Mouse (Mus musculus) intestine, embryonic 15.5 days (tissue): ENCODE data around the gene Mylk. TPM values are rescaled to one million over a fixed set of nuclear protein-coding genes. Genes with fewer than 3 reads are reported as not detected.
A peak's percentile ranks its signal among the peaks of the same experiment; 100 is the strongest.

Experiments used
- ATAC-seq: fragments of 200-750 bp; cut with Nextera tagmentation; 2 replicates; pipeline ENCODE4 v1.8.0; 2017; ENCODE audit warnings: moderate TSS enrichment, moderate library complexity
- H3K27ac ChIP-seq: fragments of 300-500 bp; sonication (generic); 2 replicates; pipeline ENCODE4 v1.5.1; 2015; ENCODE audit warnings: mild to moderate bottlenecking, inconsistent platforms
- H3K27me3 ChIP-seq: fragments of 300-500 bp; sonication (generic); replicated peaks from 2 replicates; pipeline ENCODE4 v1.6.1; 2015; ENCODE audit warnings: inconsistent platforms
- H3K36me3 ChIP-seq: fragments of 300-500 bp; sonication (generic); 2 replicates; pipeline ENCODE4 v1.6.1; 2015; ENCODE audit warnings: inconsistent platforms
- H3K4me1 ChIP-seq: fragments of 300-500 bp; sonication (generic); replicated peaks from 2 replicates; pipeline ENCODE4 v1.6.1; 2015; ENCODE audit warnings: inconsistent platforms
- H3K4me2 ChIP-seq: fragments of 300-500 bp; sonication (generic); replicated peaks from 2 replicates; pipeline ENCODE4 v1.6.1; 2015; ENCODE audit warnings: mild to moderate bottlenecking, inconsistent platforms
- H3K4me3 ChIP-seq: fragments of 300-500 bp; sonication (generic); replicated peaks from 2 replicates; pipeline ENCODE4 v1.5.1; 2015; ENCODE audit warnings: inconsistent platforms
- H3K9ac ChIP-seq: fragments of 300-500 bp; sonication (generic); 2 replicates; pipeline ENCODE4 v1.6.1; 2015; ENCODE audit warnings: inconsistent platforms
- H3K9me3 ChIP-seq: fragments of 300-500 bp; sonication (generic); 2 replicates; pipeline ENCODE4 v1.6.1; 2016; ENCODE audit warnings: inconsistent platforms
- WGBS: fragments of 180-500 bp; shearing (Covaris S2); methylation state at CpG from one replicate; pipeline ENCODE4 v1.1.7; 2015; 5-methylcytosine and 5-hydroxymethylcytosine counted together
- polyA plus RNA-seq: library from polyadenylated mRNA; unstranded; fragments of >200 nt; fragmentation: Nextera tagmentation; extraction: Ambion mirVana; gene quantifications from 2 replicates; pipeline ENCODE4 v1.2.1, GENCODE M21; 2015

Mylk gene
- polyA plus RNA-seq, 1 experiment from 2014 or later = 346 TPM

DNA sequence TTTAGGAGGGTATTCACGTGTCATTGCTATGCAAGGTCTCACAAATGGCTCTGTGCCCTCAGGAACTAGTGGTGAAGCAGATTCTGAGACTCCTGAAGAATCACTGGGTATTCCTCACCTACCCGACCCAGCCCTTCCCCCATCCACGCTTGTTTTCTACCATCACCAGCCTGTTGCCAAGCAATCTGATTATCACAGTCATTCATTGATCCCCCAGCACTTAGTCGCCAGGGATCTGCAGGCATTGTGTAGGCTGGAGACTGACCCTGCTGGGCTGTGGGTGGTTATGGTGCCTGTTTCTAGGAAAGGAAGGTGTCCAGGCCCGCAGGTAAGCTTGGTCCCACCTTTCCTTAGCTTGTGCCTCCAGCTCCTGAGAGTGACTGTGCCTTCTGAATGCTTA, 155.0 kb downstream of the Mylk start:
- H3K4me3 ChIP-seq = no peak overlapping the region
- peaks cover 20% of the 10 kb centered on the region for H3K4me1 ChIP-seq
- H3K9me3 ChIP-seq = no peaks in the 10 kb centered on the region
- ATAC-seq = no peak
- H3K4me2 ChIP-seq = no peak overlapping the region
- H3K27ac ChIP-seq = peak overlapping the region; percentile 68
- no peaks in the 10 kb centered on the region for H3K36me3 ChIP-seq
- H3K9ac ChIP-seq = no peak overlapping the region
- 52% methylated on average over 5 of the region's 5 CpGs for WGBS
- H3K27me3 ChIP-seq = no peaks in the 10 kb centered on the region; the same call in 1 of the 2 replicates

DNA sequence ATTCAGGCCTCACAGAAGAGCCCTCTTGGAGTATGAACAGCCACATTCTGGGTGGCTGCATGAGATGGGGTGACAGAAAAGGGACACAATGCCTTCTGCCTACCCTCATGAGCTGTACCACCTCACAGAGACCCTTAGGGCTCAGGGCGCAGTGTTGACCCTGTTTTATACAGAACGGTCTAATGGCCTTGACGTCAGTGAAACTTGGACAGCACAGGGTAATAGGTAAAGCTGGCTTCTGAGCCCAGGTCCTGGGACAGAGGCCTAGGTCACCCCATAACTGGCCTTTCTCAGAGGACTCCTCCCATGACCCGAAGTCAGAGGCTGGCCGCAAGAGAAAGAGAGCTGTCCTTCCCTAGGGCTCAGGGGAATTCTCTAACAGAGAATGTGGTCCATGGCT, 155.5 kb downstream of the Mylk start:
- ATAC-seq = no peak
- WGBS = 83% methylated on average over 5 of the region's 5 CpGs

DNA sequence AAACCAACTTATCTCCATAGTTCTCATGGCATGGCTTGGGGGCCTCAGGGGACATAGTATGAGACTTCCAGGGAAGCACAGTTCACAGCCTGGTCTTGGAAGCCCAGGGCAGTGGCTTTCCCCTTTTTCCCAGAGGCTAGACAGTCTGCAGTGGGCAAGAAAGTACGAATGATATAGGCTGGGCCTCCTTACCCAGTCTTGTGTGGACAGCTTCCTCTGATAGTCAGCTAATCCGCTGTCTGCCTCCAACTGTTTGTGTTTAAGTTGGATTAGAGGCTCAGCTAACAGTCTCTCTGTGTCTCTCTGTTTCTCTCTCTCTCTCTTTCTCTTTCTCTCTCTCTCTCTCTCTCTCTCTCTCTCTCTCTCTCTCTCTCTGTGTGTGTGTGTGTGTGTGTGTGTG, 156.0 kb downstream of the Mylk start:
- H3K36me3 ChIP-seq = no peaks in the 10 kb centered on the region
- no peaks in the 10 kb centered on the region for H3K9me3 ChIP-seq
- H3K27ac ChIP-seq = 0 out of 2 replicates have a peak overlapping the region, but pooled peaks have one; percentile 44
- H3K9ac ChIP-seq = no peak overlapping the region
- no peak for ATAC-seq
- H3K4me1 ChIP-seq = peaks cover 20% of the 10 kb centered on the region
- H3K4me3 ChIP-seq = no peak overlapping the region
- 51% methylated on average over 2 of the region's 2 CpGs for WGBS
- H3K4me2 ChIP-seq = no peak overlapping the region
- H3K27me3 ChIP-seq = no peaks in the 10 kb centered on the region; the same call in 1 of the 2 replicates

More for the DNA sequence above, 155.5 kb downstream of the Mylk start:
- Histone ChIP-seq H3K27ac (no peak overlapping the region), H3K4me2 (no peak overlapping the region), H3K9ac (no peak overlapping the region), H3K36me3 (no peaks in the 10 kb centered on the region), H3K27me3 (no peaks in the 10 kb centered on the region; the same call in 1 of the 2 replicates), H3K9me3 (no peaks in the 10 kb centered on the region), H3K4me3 (no peak overlapping the region), H3K4me1 (peaks cover 20% of the 10 kb centered on the region)

DNA sequence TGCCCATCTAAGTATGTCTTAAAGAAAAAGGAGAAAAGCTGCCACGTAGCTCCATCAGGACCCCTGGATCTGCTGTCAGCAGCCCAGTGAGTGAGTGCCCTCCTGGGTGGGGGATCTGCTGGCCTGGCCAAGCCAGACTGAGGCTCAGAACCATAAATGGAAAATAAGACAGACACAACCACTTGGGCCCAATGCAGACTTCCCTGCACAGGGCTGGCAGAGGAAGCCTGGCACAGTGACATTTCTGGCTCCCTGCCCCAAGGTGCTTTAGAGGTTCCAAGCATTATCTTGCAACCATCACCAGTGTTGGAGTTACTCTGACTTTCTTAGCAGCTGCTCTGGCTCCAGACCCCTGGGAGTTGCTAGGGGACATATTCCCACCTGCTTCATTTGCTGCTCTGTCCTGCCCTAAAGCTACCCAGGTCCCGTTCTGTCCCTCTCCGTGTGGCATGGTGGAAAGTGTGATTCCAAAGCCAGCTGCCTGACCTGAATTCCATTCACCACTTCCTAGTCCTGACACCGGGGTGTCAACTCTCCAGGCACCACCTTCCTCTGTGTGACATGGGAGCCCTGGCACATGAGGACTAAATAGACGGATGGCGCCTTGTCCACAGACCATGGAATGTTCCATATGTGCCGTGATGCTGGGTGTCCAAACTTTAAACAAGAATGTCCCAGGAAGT, 156.7 kb downstream of the Mylk start:
- no peaks in the 10 kb centered on the region for H3K36me3 ChIP-seq
- no peak overlapping the region for H3K4me2 ChIP-seq
- H3K9me3 ChIP-seq = no peaks in the 10 kb centered on the region
- H3K9ac ChIP-seq = no peak overlapping the region
- H3K4me3 ChIP-seq = no peak overlapping the region
- H3K4me1 ChIP-seq = peaks cover 20% of the 10 kb centered on the region
- peak; percentile 19 for ATAC-seq
- peak overlapping the region; percentile 54 for H3K27ac ChIP-seq
- no peaks in the 10 kb centered on the region; the same call in 1 of the 2 replicates for H3K27me3 ChIP-seq
- WGBS = 69% methylated on average over 7 of the region's 7 CpGs

DNA sequence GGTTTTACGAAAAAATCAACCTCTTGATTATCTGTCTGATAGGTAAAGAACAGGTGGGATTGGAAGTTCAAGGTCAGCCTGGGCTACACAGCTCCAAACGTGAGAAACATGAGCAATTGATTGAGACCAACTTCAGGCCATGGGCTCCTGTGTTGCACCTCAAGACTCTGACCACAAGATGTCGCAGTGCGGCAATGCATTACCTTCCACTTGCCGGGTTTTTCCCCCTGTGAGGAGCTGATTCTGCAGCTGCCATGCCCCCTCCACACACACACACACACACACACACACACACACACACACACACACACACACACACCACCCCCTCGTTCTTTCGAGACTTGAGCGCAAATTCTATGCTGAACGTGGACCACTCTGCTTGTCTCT, 157.3 kb downstream of the Mylk start:
- no peak overlapping the region for H3K4me2 ChIP-seq
- H3K9me3 ChIP-seq = no peaks in the 10 kb centered on the region
- 15% methylated on average over 9 of the region's 9 CpGs for WGBS
- no peak overlapping the region for H3K9ac ChIP-seq
- no peaks in the 10 kb centered on the region for H3K36me3 ChIP-seq
- H3K4me3 ChIP-seq = no peak overlapping the region
- peak; percentile 50 for ATAC-seq
- H3K4me1 ChIP-seq = peaks cover 20% of the 10 kb centered on the region
- H3K27me3 ChIP-seq = no peaks in the 10 kb centered on the region; the same call in 1 of the 2 replicates
- no peak overlapping the region; the same call in 1 of the 2 replicates for H3K27ac ChIP-seq

DNA sequence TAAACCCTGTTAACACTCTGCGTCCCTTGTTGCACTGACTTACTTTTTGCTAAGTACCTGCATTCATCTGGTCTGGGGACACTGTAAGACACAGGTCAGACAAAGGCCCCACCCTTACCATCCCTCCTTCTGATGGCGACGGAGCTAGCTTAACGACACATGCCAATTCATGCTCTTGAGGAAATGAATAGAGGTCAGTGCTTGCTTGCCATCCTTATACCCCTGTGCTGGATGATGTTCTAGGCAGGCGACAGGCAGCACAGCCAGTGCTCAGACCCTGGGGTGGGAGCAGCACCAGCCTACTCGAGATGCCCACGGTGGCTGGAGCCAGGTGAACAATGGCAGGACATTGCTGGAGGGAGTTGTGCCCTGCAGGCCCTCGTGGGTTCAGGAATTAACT, 157.8 kb downstream of the Mylk start:
- Histone ChIP-seq H3K4me3 (no peak overlapping the region), H3K36me3 (no peaks in the 10 kb centered on the region), H3K9me3 (no peaks in the 10 kb centered on the region), H3K27ac (no peak overlapping the region), H3K9ac (no peak overlapping the region), H3K4me1 (peaks cover 20% of the 10 kb centered on the region), H3K4me2 (no peak overlapping the region), H3K27me3 (no peaks in the 10 kb centered on the region; the same call in 1 of the 2 replicates)
- no peak for ATAC-seq
- WGBS = 81% methylated on average over 8 of the region's 8 CpGs

DNA sequence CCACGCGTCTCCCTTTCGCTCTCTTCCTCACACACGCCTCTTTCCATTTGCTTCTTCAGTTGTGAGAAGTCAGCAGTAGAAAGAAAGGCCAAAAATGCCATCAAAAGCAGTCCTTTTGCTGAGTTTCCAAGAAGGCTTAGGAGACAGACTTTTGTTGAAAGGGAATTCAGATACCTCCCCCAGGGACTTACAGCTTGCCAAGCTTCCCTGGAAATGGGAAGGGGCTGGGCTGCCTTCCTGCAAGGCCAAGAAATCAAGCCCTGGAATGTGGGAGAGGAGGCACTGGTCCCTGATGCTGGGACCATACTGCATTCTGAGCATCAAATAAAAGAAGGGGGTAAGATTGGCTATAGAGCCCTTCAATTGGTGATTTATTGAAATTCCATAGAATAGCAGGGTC, 159.9 kb downstream of the Mylk start:
- Histone ChIP-seq H3K4me1 (peaks cover 14% of the 10 kb centered on the region; the same call in 1 of the 2 replicates), H3K4me3 (no peak overlapping the region), H3K27me3 (no peaks in the 10 kb centered on the region; the same call in 1 of the 2 replicates), H3K4me2 (no peak overlapping the region), H3K27ac (no peak overlapping the region), H3K36me3 (no peaks in the 10 kb centered on the region), H3K9me3 (no peaks in the 10 kb centered on the region), H3K9ac (no peak overlapping the region)
- WGBS = 85% methylated on average over 4 of the region's 4 CpGs
- ATAC-seq = no peak

DNA sequence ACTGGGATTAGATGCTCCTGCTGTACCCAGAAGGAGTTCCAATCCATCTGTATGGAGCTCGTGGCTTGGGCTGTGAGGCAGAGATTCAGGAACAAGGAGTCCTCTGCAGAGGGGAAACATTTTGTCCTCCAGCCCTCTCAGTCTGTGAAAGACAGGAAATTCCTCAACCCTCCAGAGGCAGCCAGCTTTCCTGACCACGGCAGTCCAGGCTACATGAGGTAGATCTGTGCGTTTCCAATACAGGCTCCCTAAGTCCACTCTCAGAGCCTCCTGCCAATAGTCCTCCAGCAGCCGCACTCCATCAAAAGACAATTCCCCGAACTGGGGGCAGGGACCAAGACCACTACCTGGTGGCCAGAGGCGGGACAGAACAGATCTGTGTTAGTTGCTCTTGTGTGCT, 164.4 kb downstream of the Mylk start:
- no peaks in the 10 kb centered on the region for H3K36me3 ChIP-seq
- 62% methylated on average over 6 of the region's 6 CpGs for WGBS
- H3K9ac ChIP-seq = no peak overlapping the region
- H3K9me3 ChIP-seq = no peaks in the 10 kb centered on the region
- no peak overlapping the region for H3K4me2 ChIP-seq
- H3K4me3 ChIP-seq = no peak overlapping the region
- peak overlapping the region; percentile 61 for H3K27ac ChIP-seq
- ATAC-seq = peak; percentile 27; the same call in 1 of the 2 replicates
- peaks cover 9% of the 10 kb centered on the region; the same call in 1 of the 2 replicates for H3K4me1 ChIP-seq
- H3K27me3 ChIP-seq = no peaks in the 10 kb centered on the region

DNA sequence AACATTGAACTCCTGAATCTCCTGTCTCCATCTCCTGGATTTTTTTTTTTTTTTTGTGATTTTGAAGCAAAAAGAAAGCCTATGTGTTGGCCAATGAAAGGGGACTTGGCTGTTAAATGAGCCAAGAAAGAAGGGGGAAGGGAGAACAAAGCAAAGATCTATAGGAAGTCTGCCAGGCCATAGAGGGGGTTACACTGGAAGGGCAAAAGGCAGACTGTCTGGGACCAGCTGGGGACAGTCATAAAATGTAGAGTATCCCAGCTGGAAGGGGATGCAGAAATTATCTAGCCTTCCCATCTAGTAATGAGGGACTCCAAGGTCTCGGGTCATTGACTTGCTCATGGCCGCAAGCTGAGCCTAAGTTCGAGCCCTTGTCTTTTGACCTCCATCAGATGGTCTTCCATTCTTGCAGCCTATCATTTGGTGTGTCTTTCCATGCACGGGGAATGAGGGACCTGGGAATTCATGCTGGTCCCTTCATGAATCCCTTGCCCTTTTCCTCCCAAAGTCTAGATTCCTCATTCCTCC, 172.4 kb downstream of the Mylk start:
- Histone ChIP-seq H3K4me3 (no peak overlapping the region), H3K27me3 (no peaks in the 10 kb centered on the region), H3K36me3 (no peaks in the 10 kb centered on the region), H3K4me1 (peaks cover 36% of the 10 kb centered on the region), H3K9ac (no peak overlapping the region), H3K4me2 (no peak overlapping the region), H3K9me3 (no peaks in the 10 kb centered on the region), H3K27ac (no peak overlapping the region)
- no peak for ATAC-seq
- WGBS = 89% methylated on average over 4 of the region's 4 CpGs

DNA sequence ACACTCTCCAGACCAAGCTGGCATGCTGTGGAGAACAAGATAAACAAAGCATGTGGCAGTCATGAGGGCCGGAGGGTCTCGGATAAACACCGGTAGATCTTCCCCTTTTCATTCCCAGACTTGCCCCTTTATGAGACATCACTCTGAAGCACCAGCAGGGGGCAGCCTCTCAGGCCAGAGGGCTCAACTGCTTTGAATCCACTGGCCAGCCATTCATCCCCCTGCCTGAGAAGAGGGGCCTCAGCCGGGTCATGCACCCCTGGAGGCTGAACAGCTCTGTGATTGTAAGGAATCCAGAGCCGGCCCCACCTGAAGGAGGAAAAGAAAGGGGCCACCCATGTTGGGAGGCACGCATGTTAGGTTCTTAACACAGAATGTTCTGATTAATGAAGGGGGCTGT, 175.2 kb downstream of the Mylk start:
- ATAC-seq = peak; percentile 15; the same call in 1 of the 2 replicates
- no peak overlapping the region for H3K4me3 ChIP-seq
- H3K36me3 ChIP-seq = no peaks in the 10 kb centered on the region
- peaks cover 50% of the 10 kb centered on the region for H3K4me1 ChIP-seq
- no peaks in the 10 kb centered on the region for H3K27me3 ChIP-seq
- H3K9me3 ChIP-seq = no peaks in the 10 kb centered on the region
- peak overlapping the region; percentile 59 for H3K4me2 ChIP-seq
- H3K27ac ChIP-seq = peak overlapping the region; percentile 87
- 14% methylated on average over 6 of the region's 6 CpGs for WGBS
- H3K9ac ChIP-seq = peak overlapping the region; percentile 20; the same call in 1 of the 2 replicates

DNA sequence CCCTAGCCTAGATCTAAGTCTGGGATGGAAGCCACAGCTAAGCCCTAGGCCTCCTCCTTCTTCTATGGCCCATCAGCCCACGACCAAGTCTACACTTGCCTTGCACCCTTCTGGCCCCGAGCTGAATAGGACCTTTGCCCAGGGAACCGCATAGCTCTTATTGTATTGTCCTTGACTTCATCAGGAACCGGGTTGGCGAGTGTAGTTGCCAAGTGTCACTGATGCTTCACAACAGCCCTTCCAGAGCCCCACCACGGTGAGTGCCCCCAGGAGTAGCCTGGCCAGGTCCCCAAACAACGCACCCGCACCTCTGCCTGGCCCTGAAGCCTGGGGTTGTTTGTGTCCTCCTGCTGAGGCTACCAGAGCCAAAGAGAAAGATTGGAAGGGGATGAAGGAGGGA, 175.9 kb downstream of the Mylk start:
- ATAC-seq = peak; percentile 48
- no peaks in the 10 kb centered on the region for H3K27me3 ChIP-seq

DNA sequence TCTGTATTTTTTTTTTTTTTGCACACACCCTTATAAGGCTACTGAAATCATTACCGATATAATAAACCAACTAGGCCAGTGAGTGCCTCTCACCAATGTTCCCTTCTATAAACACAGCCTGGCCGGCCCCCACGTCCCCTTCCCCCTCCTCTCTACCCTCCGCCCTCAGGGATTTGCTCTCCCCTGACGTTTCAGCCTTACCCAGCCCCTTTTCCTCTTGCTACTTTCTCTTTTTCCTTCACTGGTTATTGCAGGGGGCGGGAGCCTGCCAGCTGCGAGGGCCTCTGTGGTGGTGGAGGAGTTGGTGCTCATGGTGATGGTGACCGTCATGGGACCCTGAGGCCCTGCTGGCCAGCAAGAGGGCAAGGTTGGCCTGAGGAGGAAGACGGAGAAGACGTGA, 176.3 kb downstream of the Mylk start:
- H3K9me3 ChIP-seq = no peaks in the 10 kb centered on the region
- ATAC-seq = peak; percentile 56
- H3K4me3 ChIP-seq = peak overlapping the region; percentile 39
- H3K4me1 ChIP-seq = peaks cover 60% of the 10 kb centered on the region
- H3K9ac ChIP-seq = peak overlapping the region; percentile 51
- 18% methylated on average over 10 of the region's 10 CpGs for WGBS
- no peaks in the 10 kb centered on the region for H3K27me3 ChIP-seq
- peak overlapping the region; percentile 87 for H3K27ac ChIP-seq
- peak overlapping the region; percentile 59 for H3K4me2 ChIP-seq
- H3K36me3 ChIP-seq = no peaks in the 10 kb centered on the region

More for the DNA sequence above, 175.9 kb downstream of the Mylk start:
- H3K27ac ChIP-seq = peak overlapping the region; percentile 87
- H3K36me3 ChIP-seq = no peaks in the 10 kb centered on the region
- H3K4me1 ChIP-seq = peaks cover 56% of the 10 kb centered on the region
- peak overlapping the region; percentile 39 for H3K4me3 ChIP-seq
- 0 out of 2 replicates have a peak overlapping the region, but pooled peaks have one; percentile 23 for H3K9ac ChIP-seq
- H3K4me2 ChIP-seq = peak overlapping the region; percentile 59
- WGBS = 28% methylated on average over 8 of the region's 8 CpGs
- no peaks in the 10 kb centered on the region for H3K9me3 ChIP-seq
